Mouse (Mus musculus): ENCODE results near the gene Tbc1d20. TPM values are rescaled to one million over a fixed set of nuclear protein-coding genes. Genes with fewer than 3 reads are reported as not detected.
"Not testable (repeated sequence)": the region's sequence is repeated elsewhere in the genome, so short reads cannot be mapped to it uniquely, and the experiment has no call there.

Gene Tbc1d20
- total RNA-seq, 2 experiments from 2014 or later = 61.4 to 71.4 TPM

DNA sequence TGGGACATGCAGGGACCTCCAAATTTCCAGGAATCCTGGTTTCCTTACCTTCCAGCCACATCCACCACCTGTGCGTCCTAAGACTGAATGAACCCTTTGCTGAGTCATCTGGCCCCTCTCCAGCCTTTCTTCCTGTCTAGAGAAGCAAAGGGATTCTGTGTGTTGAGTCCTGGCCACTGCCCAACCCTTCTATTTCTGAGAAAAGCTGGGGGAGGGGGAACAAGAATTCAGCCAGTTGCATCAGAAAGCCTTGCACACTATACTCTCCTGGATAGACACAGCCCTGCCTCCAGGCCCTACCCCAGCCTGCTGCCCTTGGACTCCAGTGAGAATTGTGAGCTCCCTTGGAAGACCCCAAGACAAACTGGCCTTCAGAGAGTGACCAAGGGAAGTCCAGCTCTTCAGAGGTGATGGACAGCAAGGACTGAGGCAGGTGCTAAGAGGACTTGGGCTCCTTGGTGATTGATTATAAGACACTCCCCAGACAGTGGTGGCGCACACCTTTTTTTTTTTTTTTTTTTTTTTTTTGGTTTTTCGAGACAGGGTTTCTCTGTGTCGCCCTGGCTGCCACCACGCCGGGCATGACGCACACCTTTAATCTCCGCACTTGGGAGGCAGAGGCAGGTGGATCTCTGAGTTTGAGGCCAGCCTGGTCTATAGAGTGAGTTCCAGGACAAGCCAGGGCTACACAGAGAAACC lies 56.4 kb downstream of the Tbc1d20 start:
- DNase-seq = peak; percentile 74 to 77
- intact Hi-C loops (cut with DNase I) = no loop called here

DNA sequence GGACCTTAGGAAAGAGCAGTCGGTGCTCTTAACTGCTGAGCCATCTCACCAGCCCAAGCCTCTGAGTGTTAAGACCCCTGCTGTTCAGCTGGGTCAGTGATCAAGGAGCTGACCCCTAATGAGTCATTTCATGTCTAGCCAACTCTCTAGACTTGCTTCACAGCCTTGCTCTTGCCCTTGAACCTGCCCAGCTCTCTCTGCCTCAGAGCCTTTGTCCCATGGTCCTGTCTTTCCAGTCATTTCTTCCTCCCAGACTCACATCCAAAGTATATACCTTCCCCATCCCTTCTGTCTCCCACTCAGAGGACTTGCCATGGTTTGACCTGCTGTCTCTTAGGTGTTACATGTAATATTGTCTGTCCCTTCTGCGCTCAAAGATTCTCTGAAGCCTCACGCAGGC lies 63.6 kb downstream of the Tbc1d20 start:
- DNase-seq = no peak
- intact Hi-C loops (cut with DNase I) = no loop called here

DNA sequence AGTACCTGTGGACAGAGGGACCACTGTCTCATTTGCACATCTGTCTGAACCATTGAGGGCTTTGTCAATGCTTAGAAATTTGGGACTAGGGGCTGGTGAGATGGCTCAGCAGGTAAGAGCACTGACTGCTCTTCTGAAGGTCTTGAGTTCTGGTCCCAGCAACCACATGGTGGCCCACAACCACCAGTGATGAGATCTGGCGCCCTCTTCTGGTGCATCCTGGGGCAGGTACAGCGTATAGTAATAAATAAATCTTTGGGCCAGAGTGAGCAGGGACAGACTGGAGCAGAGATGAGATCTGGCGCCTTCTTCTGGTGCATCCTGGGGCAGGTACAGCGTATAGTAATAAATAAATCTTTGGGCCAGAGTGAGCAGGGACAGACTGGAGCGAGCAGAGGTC lies 65.3 kb downstream of the Tbc1d20 start:
- intact Hi-C loops (cut with DNase I); DNase-seq: not testable (repeated sequence)

DNA sequence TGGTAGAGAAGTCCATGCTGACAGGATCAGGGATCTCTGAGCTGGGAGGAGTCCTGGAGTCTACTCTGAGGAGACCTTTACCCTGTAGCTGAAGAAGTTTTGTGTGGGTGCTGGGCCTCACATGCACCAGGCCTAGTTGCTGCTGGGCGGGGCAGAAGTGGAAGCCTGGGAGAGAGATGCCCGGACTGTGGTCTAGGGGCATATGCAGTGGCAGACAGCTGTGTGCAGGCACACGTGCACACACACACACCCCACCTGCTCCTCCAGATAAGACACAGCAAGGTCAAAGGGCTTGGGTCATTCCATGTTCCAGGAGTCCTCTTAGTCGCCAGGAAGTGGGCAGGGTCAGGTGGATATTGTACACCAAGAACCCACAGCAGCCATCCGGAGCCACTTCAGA lies 66.0 kb downstream of the Tbc1d20 start:
- intact Hi-C loops (cut with DNase I) = no loop called here
- no peak for DNase-seq

DNA sequence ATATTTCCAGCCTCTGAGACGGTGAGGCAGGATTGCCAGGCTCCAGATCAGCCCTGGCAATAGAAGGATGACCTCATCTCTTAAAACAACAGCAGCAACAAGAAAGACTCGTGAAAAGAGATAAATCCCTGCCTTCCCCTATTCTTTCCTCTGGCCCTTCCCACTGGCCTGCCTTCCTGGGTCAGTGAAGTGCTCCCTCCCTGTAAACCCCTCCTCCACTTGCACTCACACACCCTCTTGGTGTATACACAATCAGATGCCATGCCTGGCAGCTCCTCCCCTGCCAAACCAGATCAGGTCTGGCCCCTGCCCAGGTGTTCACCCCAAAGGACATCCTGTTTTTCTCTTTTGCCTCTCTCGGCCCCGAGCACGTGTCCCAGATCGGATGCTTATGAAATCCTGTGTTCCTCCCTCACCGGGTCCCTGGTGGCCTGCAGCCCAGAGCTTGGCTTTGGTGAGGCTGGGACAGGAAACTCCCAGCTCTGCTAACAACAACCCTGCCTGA lies 66.7 kb downstream of the Tbc1d20 start:
- intact Hi-C loops (cut with DNase I) = no loop called here
- DNase-seq = peak; percentile 79 to 82

DNA sequence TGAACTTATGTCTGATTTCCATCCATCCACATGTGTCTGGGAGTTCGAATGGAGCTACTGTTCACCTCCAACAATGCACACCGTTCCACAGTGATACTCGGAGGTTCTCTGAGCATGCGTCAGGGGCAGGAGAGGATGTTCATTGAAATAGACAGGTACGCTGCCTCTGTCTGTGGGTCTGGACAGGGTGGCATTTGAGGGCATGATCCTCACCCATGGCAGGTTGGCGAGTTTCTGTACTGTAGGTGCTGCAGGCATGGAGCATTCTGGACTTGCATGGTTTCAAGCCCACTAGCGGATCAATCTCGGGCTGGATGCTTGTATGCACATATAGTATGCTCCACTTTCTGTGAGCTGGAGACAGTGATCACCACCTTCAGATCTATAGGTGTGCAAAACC lies 67.6 kb downstream of the Tbc1d20 start:
- intact Hi-C loops (cut with DNase I) = no loop called here
- no peak for DNase-seq

Other genes starting within 250 kb of the Tbc1d20 start
- gene Scrt2, start 212.3 kb upstream of the Tbc1d20 start, total RNA-seq (2021) = not detected
- gene Srxn1, start 188.3 kb upstream of the Tbc1d20 start, total RNA-seq (2021) = 10 to 100 TPM; 11.3 to 12.1 TPM
- gene Tcf15, start 150.3 kb upstream of the Tbc1d20 start, total RNA-seq (2021) = 10 to 100 TPM; 44.1 to 53.6 TPM
- 100 to 1,000 TPM; 106 to 107 TPM for gene Csnk2a1, start 67.0 kb upstream of the Tbc1d20 start, total RNA-seq (2021)
- 10 to 100 TPM; 72.5 to 76.8 TPM for gene Rbck1, start 38.8 kb downstream of the Tbc1d20 start, total RNA-seq (2021)
- 1 to 10 TPM; 3.2 to 3.9 TPM for gene Trib3, start 50.2 kb downstream of the Tbc1d20 start, total RNA-seq (2021)
- not detected for gene Nrsn2, start 82.8 kb downstream of the Tbc1d20 start, total RNA-seq (2021)
- 10 to 100 TPM; 26.3 to 37.8 TPM for gene Sox12, start 104.2 kb downstream of the Tbc1d20 start, total RNA-seq (2021)
- gene Zcchc3, start 121.2 kb downstream of the Tbc1d20 start, total RNA-seq (2021) = 10 to 100 TPM; 18.0 to 18.1 TPM
- 1 to 10 TPM; 3.7 to 4.3 TPM for gene 6820408C15Rik, start 121.8 kb downstream of the Tbc1d20 start, total RNA-seq (2021)
- gene Defb23, start 170.8 kb downstream of the Tbc1d20 start, total RNA-seq (2021) = not detected
- not detected for gene Defb20, start 183.2 kb downstream of the Tbc1d20 start, total RNA-seq (2021)
- gene Defb22, start 196.3 kb downstream of the Tbc1d20 start, total RNA-seq (2021) = not detected
- gene Defb26, start 217.9 kb downstream of the Tbc1d20 start, total RNA-seq (2021) = not detected
- not detected for gene Defb28, start 224.4 kb downstream of the Tbc1d20 start, total RNA-seq (2021)
- not detected for gene Defb29, start 246.3 kb downstream of the Tbc1d20 start, total RNA-seq (2021)

Measured in heart, postnatal 10 days (tissue).